In genomic region chr17:15817634-15818033, GRCm38 (mm10) we compare ENCODE assay signal across 22 mouse cellular contexts. TPM values are rescaled to one million over a fixed set of nuclear protein-coding genes. Genes with fewer than 3 reads are reported as not detected.
DNase-seq lines count a peak whose midpoint lies in the region; ATAC-seq and TF ChIP-seq lines count a peak whose summit lies in the region.
"Had no signal": no experiment of that assay in that cellular context is flagged by ENCODE, and none has a peak within 500 bp of the region (broad histone marks: within the 10 kb centered on the region; RNA-seq: fewer than 3 reads in every experiment).

No protein-coding gene starts in this region.

- H3K36me3 ChIP-seq in hindbrain, embryonic 13.5 days: peaks cover 37% of the 10 kb centered on the region
- peaks cover 2% of the 10 kb centered on the region; the same call in 1 of the 2 replicates for H3K36me3 ChIP-seq in hindbrain, embryonic 11.5 days (ENCODE audit: control insufficient read depth, insufficient read depth, low read length)
- peaks cover 5% of the 10 kb centered on the region for H3K36me3 ChIP-seq in myocyte (ENCODE audit: control insufficient read depth, insufficient read depth)
- H3K36me3 ChIP-seq in stomach, embryonic 15.5 days: no peaks in the 10 kb centered on the region
- H3K36me3 ChIP-seq: liver, embryonic 15.5 days had no signal

- H3K4me1 ChIP-seq in hindbrain, embryonic 13.5 days (replicated peaks): peaks cover 80% of the 10 kb centered on the region
- no peaks in the 10 kb centered on the region for H3K4me1 ChIP-seq in hindbrain, embryonic 11.5 days (replicated peaks; ENCODE audit: control insufficient read depth, insufficient read depth, low read length)
- peaks cover 23% of the 10 kb centered on the region for H3K4me1 ChIP-seq in stomach, embryonic 15.5 days
- H3K4me1 ChIP-seq: liver, embryonic 15.5 days had no signal

- peaks cover 98% of the 10 kb centered on the region for H3K79me2 ChIP-seq in myocyte (ENCODE audit: control insufficient read depth, insufficient read depth)

- no peak overlapping the region for H3K4me2 ChIP-seq in hindbrain, embryonic 13.5 days
- no peak overlapping the region for H3K4me2 ChIP-seq in hindbrain, embryonic 11.5 days (replicated peaks; ENCODE audit: low read depth, low read length)
- H3K4me2 ChIP-seq in myocyte (ENCODE audit: low read depth): peak overlapping the region; percentile 3
- H3K4me2 ChIP-seq in stomach, embryonic 15.5 days: 0 out of 2 replicates have a peak overlapping the region, but pooled peaks have one; percentile 1
- H3K4me2 ChIP-seq: heart, embryonic 13.5 days; kidney, embryonic 15.5 days; limb, embryonic 15.5 days; liver, embryonic 15.5 days had no signal

- no peak for ATAC-seq in hindbrain, embryonic 13.5 days (ENCODE audit: low FRiP score)
- ATAC-seq in hindbrain, embryonic 11.5 days (ENCODE audit: low FRiP score): no peak
- ATAC-seq in stomach, embryonic 15.5 days (ENCODE audit: insufficient read depth, low FRiP score, low read depth): no peak
- ATAC-seq: forebrain, embryonic 14.5 days; hindbrain, postnatal 0 days; intestine, postnatal 0 days had no signal

- no peak overlapping the region for H3K27ac ChIP-seq in hindbrain, embryonic 13.5 days
- no peak overlapping the region for H3K27ac ChIP-seq in hindbrain, embryonic 11.5 days (ENCODE audit: low read depth, low read length)
- no peak overlapping the region for H3K27ac ChIP-seq in stomach, embryonic 15.5 days
- H3K27ac ChIP-seq: heart, embryonic 13.5 days; hindbrain, postnatal 0 days; kidney, embryonic 15.5 days; limb, embryonic 15.5 days; liver, embryonic 15.5 days; macrophage had no signal

- H3ac ChIP-seq in myocyte (ENCODE audit: control insufficient read depth, insufficient read length): no peak overlapping the region

- no peaks in the 10 kb centered on the region for H3K9me3 ChIP-seq in hindbrain, embryonic 13.5 days
- H3K9me3 ChIP-seq in hindbrain, embryonic 11.5 days (ENCODE audit: control insufficient read depth, low read length): no peaks in the 10 kb centered on the region
- no peaks in the 10 kb centered on the region for H3K9me3 ChIP-seq in stomach, embryonic 15.5 days
- H3K9me3 ChIP-seq: heart, embryonic 13.5 days; kidney, embryonic 15.5 days; limb, embryonic 15.5 days; liver, embryonic 15.5 days had no signal

- no peaks in the 10 kb centered on the region for H3K27me3 ChIP-seq in hindbrain, embryonic 13.5 days
- no peaks in the 10 kb centered on the region for H3K27me3 ChIP-seq in hindbrain, embryonic 11.5 days (ENCODE audit: control insufficient read depth, insufficient read depth, low read length)
- H3K27me3 ChIP-seq in myocyte (ENCODE audit: control insufficient read depth, insufficient read depth, insufficient read length): no peaks in the 10 kb centered on the region
- H3K27me3 ChIP-seq in stomach, embryonic 15.5 days (replicated peaks): no peaks in the 10 kb centered on the region
- H3K27me3 ChIP-seq: heart, embryonic 13.5 days; kidney, embryonic 15.5 days; limb, embryonic 15.5 days; liver, embryonic 15.5 days had no signal

- no peak for DNase-seq in hindbrain, embryonic 11.5 days (ENCODE audit: low spot score)
- peak; percentile 9 for DNase-seq in 3T3-L1 (ENCODE audit: low read depth, low spot score)
- DNase-seq in right cerebral cortex, adult 18-20 months: no peak
- DNase-seq in layer of hippocampus, adult 18-20 months (ENCODE audit: low spot score in 2 of 2): no peak
- DNase-seq: adrenal gland, adult 8-10 months; cerebellum, adult 2 months; cerebellum, postnatal 36 days; embryo, embryonic 11 days; layer of hippocampus, adult 9-11 months had no signal

- no peak for TF ChIP-seq POLR2A in myocyte (IDR thresholded peaks at IDR 0.05; ENCODE audit: insufficient read length, low read depth)

- WGBS in hindbrain, embryonic 13.5 days: 89% methylated on average over 2 of the region's 2 CpGs
- WGBS in hindbrain, embryonic 11.5 days: 93% methylated on average over 2 of the region's 2 CpGs
- WGBS in stomach, embryonic 15.5 days: 91% methylated on average over 2 of the region's 2 CpGs

- no peak overlapping the region for H3K4me3 ChIP-seq in hindbrain, embryonic 13.5 days
- no peak overlapping the region for H3K4me3 ChIP-seq in hindbrain, embryonic 11.5 days (ENCODE audit: low read depth, low read length)
- no peak overlapping the region for H3K4me3 ChIP-seq in myocyte
- H3K4me3 ChIP-seq in stomach, embryonic 15.5 days (replicated peaks): no peak overlapping the region
- H3K4me3 ChIP-seq: heart, embryonic 13.5 days; kidney, embryonic 15.5 days; limb, embryonic 15.5 days; liver, embryonic 15.5 days had no signal

- H3K9ac ChIP-seq in hindbrain, embryonic 13.5 days: 0 out of 2 replicates have a peak overlapping the region, but pooled peaks have one; percentile 19
- H3K9ac ChIP-seq in hindbrain, embryonic 11.5 days (ENCODE audit: low read depth, low read length): no peak overlapping the region
- no peak overlapping the region for H3K9ac ChIP-seq in stomach, embryonic 15.5 days
- H3K9ac ChIP-seq: heart, embryonic 13.5 days; kidney, embryonic 15.5 days; limb, embryonic 15.5 days; liver, embryonic 15.5 days had no signal

TF ChIP-seq in myocyte, 11 proteins besides CTCF, POLR2A, EP300 and RAD21:
- no peak for TF ChIP-seq MYOD1 (IDR thresholded peaks at IDR 0.05; ENCODE audit: control insufficient read depth in 1 of 3, insufficient read length in 2 of 3, low read depth in 2 of 3)
- no peak for TF ChIP-seq POLR2AphosphoS2 (IDR thresholded peaks at IDR 0.05; ENCODE audit: insufficient read length, low read depth)
- no peak for TF ChIP-seq SRF (IDR thresholded peaks at IDR 0.05; ENCODE audit: control insufficient read depth, insufficient read length, low read depth)
- TF ChIP-seq MYOG (IDR thresholded peaks at IDR 0.05; ENCODE audit: control insufficient read depth in 1 of 3, insufficient read depth in 1 of 3, insufficient read length in 2 of 3, low read depth in 2 of 3): no peak

RNA-seq across cellular contexts. Expression of gene Rgmb, which starts 13.2 kb away (rescaled TPM):
- 86.6 and 97.1 TPM in 2 replicates for polyA plus RNA-seq in hindbrain, embryonic 13.5 days (2015; fragmentation: Nextera tagmentation; extraction: Ambion mirVana)
- 102 and 107 TPM in 2 replicates for polyA plus RNA-seq in hindbrain, embryonic 11.5 days (2014; fragmentation: Nextera tagmentation; extraction: Ambion mirVana)
- 13.8 TPM for polyA plus RNA-seq in myocyte (2012; fragmentation: generic; extraction: Trizol)
- 49.6 and 53.1 TPM in 2 replicates for polyA plus RNA-seq in stomach, embryonic 15.5 days (2015; fragmentation: Nextera tagmentation; extraction: Ambion mirVana)
- total RNA-seq in layer of hippocampus, adult 18-20 months (2021): 10 to 100 TPM; 83.6 to 84.4 TPM
- total RNA-seq: granulocyte monocyte progenitor cell, adult 5-6 weeks; MEL had no signal

Comparison
In these comparisons a context has a peak if more than half of its experiments do, and no peak if none do; other contexts are left out.
1. H3K4me2 ChIP-seq: peak in myocyte (single experiment) and stomach, embryonic 15.5 days (single experiment); none in hindbrain, embryonic 13.5 days (single experiment) and hindbrain, embryonic 11.5 days (single experiment).